Mouse (Mus musculus): ENCODE results near the gene Rtn1.

DNA sequence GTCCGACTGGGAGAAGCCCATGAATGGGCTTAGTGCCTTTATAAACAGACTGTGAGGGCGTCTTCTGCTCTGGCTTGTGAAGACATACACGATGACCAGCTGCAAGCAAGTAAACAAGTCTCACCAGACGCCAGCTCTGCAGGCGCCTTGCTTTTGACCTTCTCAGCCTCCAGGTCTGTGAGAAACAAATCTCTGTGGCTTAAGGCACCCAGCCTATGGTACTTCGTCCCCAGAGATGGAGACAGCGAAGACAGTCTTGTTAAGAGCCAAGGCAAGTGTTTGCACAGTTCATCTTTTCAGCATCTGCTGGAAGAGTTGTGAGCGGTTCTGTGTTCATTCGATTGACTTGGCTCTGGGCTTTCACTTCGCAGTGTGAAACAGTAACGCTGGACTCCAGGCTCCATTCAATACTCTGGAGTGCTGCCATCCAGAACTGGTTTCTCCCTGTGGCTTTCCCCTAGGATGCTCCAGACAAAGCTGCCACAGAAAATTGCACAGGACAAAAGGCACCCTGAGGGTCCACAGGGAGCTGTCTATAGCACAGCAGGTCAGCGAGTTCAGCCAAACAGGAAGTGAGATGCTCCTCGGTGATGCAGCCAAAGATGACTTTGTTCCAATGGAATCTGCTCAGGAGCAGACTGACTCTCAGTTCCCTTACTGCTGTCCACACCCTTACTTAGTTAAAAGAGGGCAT, 135.0 kb downstream of the Rtn1 start:
- TF ChIP-seq EP300 (IDR thresholded peaks at IDR 0.05; ENCODE audit: low read depth), result no peak
- TF ChIP-seq CTCF (IDR thresholded peaks at IDR 0.05; ENCODE audit: low read depth), result no peak
